Mouse (Mus musculus) adrenal gland, postnatal 0 days (tissue): ENCODE results near the gene Spata18. TPM values are rescaled to one million over a fixed set of nuclear protein-coding genes. Genes with fewer than 3 reads are reported as not detected.

ENCODE experiments used
- polyA plus RNA-seq: library from polyadenylated mRNA; unstranded; fragments of >200 nt; fragmentation: Nextera tagmentation; extraction: Ambion mirVana; gene quantifications from 2 replicates; pipeline ENCODE4 v1.2.1, GENCODE M21; 2015

The Spata18 gene
- 0.09 and 0.15 TPM in 2 replicates for polyA plus RNA-seq

DNA sequence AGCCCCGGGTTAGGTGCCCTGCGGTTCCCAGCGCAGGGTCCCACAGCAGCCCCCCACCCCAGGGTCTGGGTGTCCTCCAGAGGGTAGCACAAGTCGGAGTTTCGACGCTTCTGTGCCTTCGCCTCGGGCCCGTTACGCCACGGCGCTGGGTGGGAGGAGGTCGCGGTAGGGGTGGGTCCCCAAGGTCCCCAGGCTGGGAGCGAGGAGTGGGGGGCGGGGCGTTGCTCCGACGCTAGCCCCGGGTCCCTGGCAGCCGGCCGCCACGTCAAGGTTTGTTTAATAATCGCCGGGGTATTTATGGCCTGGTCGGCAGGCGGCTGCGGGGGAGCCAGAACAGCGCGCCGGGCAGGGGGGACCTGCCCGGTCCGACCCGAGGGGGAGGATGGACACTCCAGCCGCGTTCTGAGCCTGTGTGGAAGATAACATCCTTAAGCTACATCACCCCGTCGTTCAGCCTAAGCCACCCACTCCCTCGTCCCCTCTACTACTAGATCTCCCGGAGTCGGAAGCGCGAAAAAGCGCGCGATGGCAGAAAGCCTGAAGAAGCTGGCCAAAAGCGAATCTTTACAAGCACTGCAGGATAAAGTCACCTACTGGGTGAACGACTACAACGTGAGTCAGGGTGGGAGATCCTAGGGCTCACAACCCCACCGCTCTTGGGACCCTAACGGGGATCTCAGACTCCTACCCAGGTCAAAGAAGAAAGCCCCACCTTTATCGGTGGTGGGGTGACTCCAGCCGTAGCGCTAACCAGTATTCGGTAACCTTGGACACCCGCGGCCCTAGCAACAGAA lies at the start of gene Spata18:
Gene Spata18 (plus strand): TSS at position 319 of the 794 bp plus-strand sequence.

DNA sequence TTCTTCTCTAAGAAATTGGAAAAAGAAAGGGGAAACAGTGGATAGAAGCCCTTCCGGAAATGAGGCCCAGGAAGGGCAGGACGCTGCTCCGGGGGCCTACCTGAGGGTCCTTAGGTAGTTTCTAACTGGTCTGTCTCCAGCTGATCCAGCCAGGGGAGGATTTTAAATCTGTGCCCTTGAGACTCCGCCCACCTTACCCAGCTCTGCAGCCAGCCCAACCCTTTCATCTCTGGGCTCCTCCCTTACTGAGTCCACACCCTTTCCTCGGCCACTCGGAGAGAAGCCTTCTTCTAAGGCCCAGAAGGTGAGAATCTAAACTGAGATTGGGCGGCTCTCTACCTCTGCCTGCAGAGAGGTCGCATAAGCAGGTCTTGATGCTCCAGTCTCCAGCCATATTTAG lies 18.9 kb upstream of the Spata18 start, which contains the start of gene Lrrc66:
Gene Lrrc66 (minus strand): TSS at position 236 of the 400 bp plus-strand sequence.

GRCm38 (mm10) chr5:73647261-73647900 lies 3.8 kb upstream of the Spata18 start, which contains the start of gene Sgcb:
Gene Sgcb (minus strand): TSS chr5:73647790.

Other genes with a start within 250 kb of the Spata18 start
- gene Cwh43, start 245.3 kb upstream of the Spata18 start, polyA plus RNA-seq: 0.12 and 0.96 TPM in 2 replicates
- gene Dcun1d4, start 170.4 kb upstream of the Spata18 start, polyA plus RNA-seq: 18.5 and 24.4 TPM in 2 replicates
- 0.39 TPM in 1 of 2 replicates, not detected in the other for gene Lrrc66, start 18.9 kb upstream of the Spata18 start, polyA plus RNA-seq
- 17.6 and 22.2 TPM in 2 replicates for gene Sgcb, start 3.6 kb upstream of the Spata18 start, polyA plus RNA-seq